Mouse (Mus musculus): ENCODE data around the gene Sema4g. TPM values are rescaled to one million over a fixed set of nuclear protein-coding genes. Genes with fewer than 3 reads are reported as not detected.

Gene Sema4g
- total RNA-seq, 1 experiment from 2014 or later, result 2.2 TPM

DNA sequence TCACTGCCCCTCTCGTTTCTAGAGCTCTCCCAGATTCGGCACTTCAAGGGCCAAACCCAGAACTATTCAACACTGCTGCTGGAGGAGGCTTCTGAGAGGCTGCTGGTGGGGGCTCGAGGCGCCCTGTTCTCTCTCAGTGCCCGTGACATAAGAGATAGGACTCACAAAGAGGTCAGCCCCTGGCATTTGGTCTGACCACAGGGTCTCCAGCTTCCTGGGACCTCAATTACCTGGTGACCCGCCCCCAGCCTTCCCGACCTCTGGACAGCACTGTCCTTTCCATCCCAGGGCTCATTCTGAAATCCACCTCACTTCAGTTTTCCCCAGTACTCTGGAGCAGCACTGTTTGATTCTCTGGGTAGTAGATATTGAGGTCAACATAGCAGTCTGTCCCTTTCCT lies 3.8 kb downstream of the Sema4g start:
- no peak for ATAC-seq (replicated peaks in 1 of 2; ENCODE audit: insufficient read depth in 1 of 2, low FRiP score in 2 of 2, low TSS enrichment in 1 of 2, low read depth in 1 of 2, poor library complexity in 2 of 2, severe bottlenecking in 2 of 2)

DNA sequence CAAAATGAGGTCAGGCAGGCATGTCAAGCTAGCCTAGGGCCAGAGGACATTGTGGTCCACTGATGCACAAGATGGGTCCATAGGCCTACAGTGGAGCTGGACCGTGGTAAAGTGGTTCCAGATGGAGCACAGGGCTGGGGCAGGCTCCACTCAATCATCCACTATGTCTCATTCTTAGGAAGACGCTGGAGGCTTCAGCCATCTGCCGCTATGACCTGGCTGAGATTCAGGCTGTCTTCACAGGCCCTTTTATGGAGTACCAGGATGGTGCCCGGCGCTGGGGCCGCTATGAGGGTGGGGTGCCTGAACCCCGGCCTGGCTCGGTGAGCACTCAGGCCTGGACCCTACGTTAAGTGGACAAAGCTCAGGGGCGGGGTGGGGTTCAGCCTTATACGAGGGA lies 8.9 kb downstream of the Sema4g start:
- ATAC-seq (replicated peaks in 1 of 2; ENCODE audit: insufficient read depth in 1 of 2, low FRiP score in 2 of 2, low TSS enrichment in 1 of 2, low read depth in 1 of 2, poor library complexity in 2 of 2, severe bottlenecking in 2 of 2), result no peak

DNA sequence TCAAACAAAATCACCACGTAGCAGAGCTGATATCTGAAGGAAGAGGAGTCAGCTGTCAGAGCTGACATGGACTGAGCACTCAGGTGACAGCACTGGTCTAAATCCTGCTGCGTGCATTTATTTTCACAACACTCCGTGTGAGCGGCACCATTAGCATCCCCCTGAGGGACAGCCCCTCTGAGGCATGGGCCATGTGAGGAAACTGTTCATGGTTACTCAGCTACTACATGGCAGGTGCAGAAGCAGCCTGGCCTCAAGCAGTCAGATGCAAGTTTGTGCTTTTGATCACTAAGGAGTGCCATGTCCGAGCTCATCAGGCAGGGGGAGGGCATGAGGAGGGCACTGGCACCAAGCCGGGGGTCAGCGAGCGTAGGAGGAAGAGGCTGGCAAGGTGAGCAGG lies 10.7 kb downstream of the Sema4g start:
- no peak for ATAC-seq (replicated peaks in 1 of 2; ENCODE audit: insufficient read depth in 1 of 2, low FRiP score in 2 of 2, low TSS enrichment in 1 of 2, low read depth in 1 of 2, poor library complexity in 2 of 2, severe bottlenecking in 2 of 2)

DNA sequence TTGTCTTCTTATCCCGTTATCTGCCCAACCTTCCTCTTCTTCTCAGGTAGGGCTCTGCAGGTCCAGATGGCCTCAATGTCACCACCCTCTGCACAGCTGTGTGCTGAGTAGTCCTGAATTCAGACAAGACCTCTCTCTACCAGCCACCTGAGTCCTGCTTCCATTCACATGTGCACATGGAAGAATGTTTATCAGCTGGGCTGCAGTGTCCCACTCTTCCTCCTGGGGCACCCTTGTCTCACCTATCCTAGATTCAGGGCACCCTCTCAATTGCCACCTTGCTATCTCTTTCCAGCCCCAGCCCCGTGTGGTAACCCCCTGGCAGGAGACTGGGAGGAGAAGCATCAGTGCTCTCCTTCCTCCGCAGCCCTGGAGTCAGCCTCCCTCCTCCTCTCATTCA lies 13.4 kb downstream of the Sema4g start:
- ATAC-seq (replicated peaks in 1 of 2; ENCODE audit: insufficient read depth in 1 of 2, low FRiP score in 2 of 2, low TSS enrichment in 1 of 2, low read depth in 1 of 2, poor library complexity in 2 of 2, severe bottlenecking in 2 of 2), result no peak

DNA sequence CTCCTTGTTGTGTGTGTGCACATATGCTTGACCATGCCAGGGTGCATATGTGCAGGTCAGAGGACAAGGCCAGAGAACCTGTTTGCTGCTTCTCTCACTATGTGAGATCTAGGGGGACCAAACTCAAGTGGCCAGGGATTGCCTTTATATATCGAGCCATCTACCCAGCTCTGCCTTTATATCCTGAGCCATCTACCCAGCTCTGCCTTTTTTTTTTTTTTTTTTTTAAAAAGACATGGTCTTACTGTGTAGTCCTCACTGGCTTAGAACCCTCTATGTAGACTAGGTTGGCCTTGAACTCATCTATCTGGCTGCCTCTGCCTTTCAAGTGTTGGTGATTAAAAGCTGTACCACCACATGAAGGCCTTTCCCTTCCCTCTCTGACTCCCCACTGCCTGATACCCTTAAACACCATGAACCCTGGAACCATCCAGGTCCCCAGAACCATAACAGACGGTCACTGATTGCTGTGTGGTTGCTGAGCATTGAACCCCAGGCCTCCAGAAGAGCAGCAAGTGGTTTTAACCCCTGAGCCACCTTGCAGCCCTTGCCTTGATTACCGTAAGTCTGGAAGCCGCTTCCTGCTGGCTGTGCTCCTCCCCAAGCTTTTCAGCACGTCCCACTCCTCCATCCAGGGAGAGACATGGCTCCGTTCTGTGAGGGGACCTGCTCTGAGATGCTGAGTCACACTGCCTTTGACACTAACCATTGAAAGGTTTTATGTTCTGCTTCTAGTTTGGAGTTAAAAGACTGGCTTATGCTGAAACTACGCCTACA lies 15.0 kb downstream of the Sema4g start:
- ATAC-seq (replicated peaks in 1 of 2; ENCODE audit: insufficient read depth in 1 of 2, low FRiP score in 2 of 2, low TSS enrichment in 1 of 2, low read depth in 1 of 2, poor library complexity in 2 of 2, severe bottlenecking in 2 of 2), result no peak

DNA sequence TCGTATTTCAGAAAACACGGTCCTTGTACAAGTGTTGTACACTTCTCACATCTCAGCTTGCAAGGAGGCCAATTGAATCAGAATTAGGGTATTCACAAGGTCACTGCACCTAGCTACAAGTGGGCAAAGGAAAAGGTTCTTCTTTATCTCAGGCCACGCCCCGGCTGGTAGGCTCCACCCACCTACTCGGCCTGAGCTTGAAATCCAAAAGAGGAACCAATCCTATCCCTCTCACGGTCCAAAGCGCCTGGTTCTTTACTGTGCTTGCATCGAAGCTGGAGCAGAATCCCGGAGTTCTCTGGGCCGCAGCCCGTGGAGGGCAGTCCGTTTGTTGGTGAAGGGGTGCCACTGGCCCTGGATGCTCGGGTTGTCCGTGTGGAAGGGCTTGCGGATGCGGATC lies 16.5 kb downstream of the Sema4g start, which contains the start of gene Twnk:
Gene Twnk, plus strand, starts transcription at position 220 of the 400 bp plus-strand sequence.
- ATAC-seq (replicated peaks in 1 of 2; ENCODE audit: insufficient read depth in 1 of 2, low FRiP score in 2 of 2, low TSS enrichment in 1 of 2, low read depth in 1 of 2, poor library complexity in 2 of 2, severe bottlenecking in 2 of 2), result peak; percentile 73 to 76

DNA sequence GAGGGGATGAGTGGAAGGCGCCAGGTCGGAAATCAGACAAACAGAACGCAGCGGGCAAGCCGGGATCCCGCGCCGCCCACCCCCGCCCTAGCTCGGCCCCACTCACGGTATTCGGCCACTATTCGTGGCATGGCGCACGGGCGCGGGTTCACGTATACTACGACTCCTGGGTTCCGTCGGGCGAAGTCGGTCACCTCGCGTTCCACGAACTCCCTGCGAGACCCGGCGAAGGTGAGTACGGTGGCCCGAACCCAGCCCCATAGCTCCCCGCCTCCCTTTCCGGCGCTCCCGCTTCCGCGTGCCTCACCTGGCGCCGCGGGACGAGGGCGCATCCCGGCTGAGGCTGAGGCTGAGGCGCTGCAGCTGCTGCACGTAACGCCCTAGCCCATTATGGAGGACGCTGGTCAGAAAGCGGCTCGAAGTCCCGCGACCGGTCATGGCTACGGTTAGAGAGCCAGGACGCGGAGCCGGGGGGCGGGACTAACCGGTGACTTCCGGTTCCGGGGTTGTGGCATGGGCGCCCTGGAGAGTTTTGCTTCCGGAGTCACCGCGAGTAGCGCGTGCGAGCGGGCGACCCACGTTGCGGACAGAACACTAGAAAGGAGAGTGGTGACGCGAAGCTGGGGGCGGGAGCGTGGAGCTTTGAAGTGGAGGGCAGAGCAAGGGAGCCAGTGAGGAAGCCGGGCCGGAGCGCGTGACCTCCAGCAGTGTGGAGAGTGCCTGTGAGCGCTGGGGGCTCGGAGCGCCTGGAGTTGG lies 17.2 kb downstream of the Sema4g start, which contains the start of gene Mrpl43:
Gene Mrpl43, minus strand, starts transcription at position 486 of the 756 bp plus-strand sequence.
- peak; percentile 90 for ATAC-seq (replicated peaks in 1 of 2; ENCODE audit: insufficient read depth in 1 of 2, low FRiP score in 2 of 2, low TSS enrichment in 1 of 2, low read depth in 1 of 2, poor library complexity in 2 of 2, severe bottlenecking in 2 of 2)

DNA sequence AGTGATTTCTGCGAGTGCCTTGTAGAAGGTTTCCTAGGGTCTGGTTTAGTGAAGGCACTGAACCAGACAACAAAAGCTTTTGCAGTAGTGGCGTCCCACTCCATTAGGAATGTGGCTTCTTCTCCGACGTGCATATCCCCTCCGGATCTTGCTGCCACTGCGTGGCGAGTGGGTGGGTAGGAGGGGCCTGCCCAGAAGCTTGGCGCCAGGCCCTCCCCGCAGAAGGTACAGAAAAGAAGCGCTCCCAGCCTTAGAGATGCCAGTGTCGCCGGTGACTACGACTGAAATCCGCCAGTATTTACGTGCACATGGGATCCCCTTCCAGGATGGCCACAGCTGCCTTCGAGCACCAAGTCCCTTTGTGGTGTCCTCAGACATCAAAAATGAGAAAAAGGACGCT lies 18.1 kb downstream of the Sema4g start:
- no peak for ATAC-seq (replicated peaks in 1 of 2; ENCODE audit: insufficient read depth in 1 of 2, low FRiP score in 2 of 2, low TSS enrichment in 1 of 2, low read depth in 1 of 2, poor library complexity in 2 of 2, severe bottlenecking in 2 of 2)

DNA sequence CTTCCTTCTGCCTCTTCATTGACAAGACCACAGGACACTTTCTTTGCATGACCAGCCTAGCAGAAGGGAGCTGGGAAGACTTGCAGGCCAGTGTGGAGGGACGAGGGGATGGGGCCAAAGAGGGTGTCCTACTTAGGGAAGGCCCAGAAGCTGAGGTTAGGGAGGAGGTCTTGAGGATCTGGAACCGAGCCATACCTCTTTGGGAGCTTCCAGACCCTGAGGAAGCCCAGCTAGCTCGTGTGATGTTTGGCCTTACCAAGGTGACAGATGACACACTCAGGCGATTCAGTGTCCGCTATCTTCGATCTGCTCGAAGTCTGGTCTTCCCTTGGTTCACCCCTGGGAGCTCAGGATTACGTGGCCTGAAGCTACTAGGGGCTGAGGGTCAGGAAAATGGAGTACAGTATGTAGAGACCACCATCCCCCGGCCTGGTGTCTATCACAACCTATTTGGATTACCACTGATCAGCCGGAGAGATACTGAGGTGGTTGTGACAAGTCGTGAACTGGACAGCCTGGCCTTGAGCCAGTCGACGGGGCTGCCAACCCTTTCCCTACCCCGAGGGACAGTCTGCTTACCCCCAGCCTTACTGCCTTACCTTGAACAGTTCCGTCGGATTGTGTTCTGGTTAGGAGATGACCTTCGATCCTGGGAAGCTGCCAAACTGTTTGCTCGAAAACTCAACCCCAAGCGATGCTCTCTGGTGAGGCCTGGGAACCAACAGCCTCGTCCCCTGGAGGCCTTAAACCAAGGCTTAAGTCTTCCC lies 18.7 kb downstream of the Sema4g start:
- ATAC-seq (replicated peaks in 1 of 2; ENCODE audit: insufficient read depth in 1 of 2, low FRiP score in 2 of 2, low TSS enrichment in 1 of 2, low read depth in 1 of 2, poor library complexity in 2 of 2, severe bottlenecking in 2 of 2), result no peak

DNA sequence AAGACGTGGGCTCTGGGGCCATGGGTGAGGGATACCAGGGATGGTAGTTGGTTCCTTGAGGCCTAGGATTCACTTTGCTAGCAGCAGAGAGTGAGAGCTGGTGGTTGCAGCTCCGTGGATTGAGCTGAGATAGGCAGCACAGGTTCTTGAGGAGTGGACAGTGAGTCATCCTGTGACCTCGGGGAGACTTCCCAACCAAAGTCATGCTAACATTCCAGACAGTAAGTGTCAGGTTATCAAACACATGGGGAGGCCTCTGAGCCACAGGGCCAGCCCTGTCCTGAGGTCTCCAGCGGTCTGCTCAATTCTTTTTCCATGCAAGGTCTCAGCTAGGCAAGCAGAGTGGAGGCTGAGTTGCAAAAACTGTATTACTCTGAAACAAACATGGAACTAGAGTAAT lies 21.7 kb downstream of the Sema4g start:
- ATAC-seq (replicated peaks in 1 of 2; ENCODE audit: insufficient read depth in 1 of 2, low FRiP score in 2 of 2, low TSS enrichment in 1 of 2, low read depth in 1 of 2, poor library complexity in 2 of 2, severe bottlenecking in 2 of 2), result no peak

DNA sequence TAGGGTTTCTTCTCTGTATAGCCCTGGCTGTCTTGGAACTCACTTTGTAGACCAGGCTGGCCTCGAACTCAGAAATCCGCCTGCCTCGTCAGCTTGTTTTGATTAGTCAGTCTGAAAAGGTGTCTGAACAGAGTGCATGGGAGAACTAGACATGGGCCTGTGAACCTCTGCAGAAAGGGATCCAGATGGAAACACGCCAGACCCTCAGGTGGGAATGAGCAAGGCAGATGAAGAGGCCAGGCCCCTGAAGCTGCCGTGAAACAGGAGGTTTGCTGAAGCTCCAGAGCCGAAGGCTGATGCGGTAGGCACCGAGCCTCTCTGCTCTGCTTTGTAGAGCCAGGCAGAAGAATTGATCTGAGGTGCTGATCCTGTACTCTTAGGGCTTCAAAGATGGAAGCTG lies 23.3 kb downstream of the Sema4g start:
- ATAC-seq (replicated peaks in 1 of 2; ENCODE audit: insufficient read depth in 1 of 2, low FRiP score in 2 of 2, low TSS enrichment in 1 of 2, low read depth in 1 of 2, poor library complexity in 2 of 2, severe bottlenecking in 2 of 2), result no peak

DNA sequence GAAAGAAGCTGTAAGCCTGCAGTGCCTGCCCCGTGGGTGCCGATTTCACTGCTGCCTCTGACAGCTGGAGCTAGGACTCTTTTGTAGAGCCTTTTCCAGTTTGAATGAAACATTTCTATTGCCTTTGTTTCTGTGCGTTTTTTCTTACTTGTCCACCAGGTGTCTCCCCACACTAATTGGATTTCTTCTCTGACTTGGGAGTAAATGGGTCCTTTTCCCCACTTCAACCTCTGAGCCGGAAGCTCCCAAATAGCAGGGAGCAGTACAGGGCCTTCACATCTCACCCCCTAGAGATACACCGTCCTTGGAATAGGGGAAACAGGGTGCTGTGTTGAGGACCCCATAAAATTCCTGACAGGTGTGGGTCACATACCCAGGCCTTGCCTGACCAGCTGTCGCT lies 23.7 kb downstream of the Sema4g start:
- no peak for ATAC-seq (replicated peaks in 1 of 2; ENCODE audit: insufficient read depth in 1 of 2, low FRiP score in 2 of 2, low TSS enrichment in 1 of 2, low read depth in 1 of 2, poor library complexity in 2 of 2, severe bottlenecking in 2 of 2)

DNA sequence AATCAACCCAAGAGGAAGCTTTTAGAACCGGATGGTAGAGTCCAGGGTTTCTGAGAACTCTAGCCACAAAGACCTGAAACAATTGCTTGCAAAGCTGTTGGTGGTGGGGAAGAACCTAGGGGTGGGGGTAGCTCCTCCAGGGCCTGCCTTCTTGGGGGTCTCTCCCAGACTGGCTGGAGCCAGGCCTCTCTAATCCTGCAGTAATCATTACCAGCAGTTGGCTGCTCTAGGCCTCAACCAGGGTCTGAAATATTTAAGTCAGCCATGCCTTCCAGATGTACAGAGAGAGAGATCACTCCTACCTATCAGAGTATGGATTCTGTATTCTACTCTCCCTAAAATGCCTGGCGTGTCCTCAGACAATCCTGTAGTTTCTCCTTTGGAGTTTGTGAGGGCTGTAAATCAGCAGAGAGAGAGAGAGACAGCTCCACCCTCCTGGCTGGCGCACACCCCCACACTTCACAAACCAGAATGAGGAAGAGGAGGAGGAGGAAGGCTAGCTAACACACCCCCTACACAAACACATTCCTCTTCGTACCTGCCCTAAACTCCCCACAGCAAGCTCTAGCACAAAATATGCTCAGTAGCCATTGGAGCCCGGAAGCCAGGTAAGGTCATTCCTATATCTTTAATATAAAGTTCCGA lies 24.8 kb downstream of the Sema4g start:
- ATAC-seq (replicated peaks in 1 of 2; ENCODE audit: insufficient read depth in 1 of 2, low FRiP score in 2 of 2, low TSS enrichment in 1 of 2, low read depth in 1 of 2, poor library complexity in 2 of 2, severe bottlenecking in 2 of 2), result no peak

DNA sequence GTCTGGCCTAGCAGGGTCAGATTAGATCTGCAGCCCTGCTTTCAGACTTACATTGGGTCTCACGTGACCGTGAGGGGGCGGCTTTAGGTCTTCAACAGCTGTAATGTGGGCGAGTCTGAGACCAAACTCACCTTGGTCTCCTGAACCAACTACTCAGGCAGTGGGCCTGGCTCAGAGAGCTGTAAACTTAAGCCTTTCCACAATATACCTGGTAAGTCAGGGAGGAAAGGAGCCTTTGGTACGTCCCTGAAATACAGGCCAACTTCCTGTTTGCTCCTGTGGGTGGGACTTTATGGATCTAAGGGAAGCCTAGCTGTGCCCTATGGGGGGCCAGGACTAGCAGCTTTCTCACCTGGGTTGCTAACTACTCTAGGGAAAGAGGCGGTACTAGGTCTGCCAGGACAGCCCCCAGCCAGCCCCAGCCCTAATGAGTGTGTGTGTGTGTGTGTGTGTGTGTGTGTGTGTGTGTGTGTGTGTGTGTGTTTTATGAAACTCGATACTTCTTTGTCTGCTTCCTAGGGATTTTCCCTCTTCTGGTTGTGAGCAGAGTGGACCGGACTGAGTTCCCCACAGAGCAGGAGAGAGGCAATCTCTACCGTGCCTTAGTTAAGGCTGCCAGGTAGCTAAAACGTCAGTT lies 25.6 kb downstream of the Sema4g start, which contains the start of gene Lzts2:
Gene Lzts2, plus strand, starts transcription at position 80 of the 637 bp plus-strand sequence.
- ATAC-seq (replicated peaks in 1 of 2; ENCODE audit: insufficient read depth in 1 of 2, low FRiP score in 2 of 2, low TSS enrichment in 1 of 2, low read depth in 1 of 2, poor library complexity in 2 of 2, severe bottlenecking in 2 of 2), result no peak

DNA sequence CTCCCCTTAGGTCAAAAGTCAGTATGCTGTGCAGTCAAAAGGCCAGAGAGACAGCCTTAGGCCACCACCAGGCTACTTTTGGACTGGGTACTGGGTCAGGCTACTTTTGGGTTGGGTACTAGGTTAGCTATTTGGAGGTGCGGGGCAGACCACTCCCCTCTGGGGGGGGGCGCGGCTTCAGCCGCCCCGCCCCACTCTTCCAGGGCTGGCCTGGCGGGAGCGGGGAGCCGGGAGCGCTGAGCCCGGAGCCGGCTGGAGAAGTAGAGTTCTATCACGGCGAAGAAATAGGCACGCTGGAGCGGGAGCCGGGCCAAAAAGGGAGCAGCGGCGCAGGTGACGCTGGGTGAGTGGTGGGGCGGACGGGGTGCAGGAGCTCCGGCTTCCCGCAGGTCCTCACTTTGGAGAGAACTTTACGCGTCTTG lies 26.1 kb downstream of the Sema4g start:
- no peak for ATAC-seq (replicated peaks in 1 of 2; ENCODE audit: insufficient read depth in 1 of 2, low FRiP score in 2 of 2, low TSS enrichment in 1 of 2, low read depth in 1 of 2, poor library complexity in 2 of 2, severe bottlenecking in 2 of 2)

DNA sequence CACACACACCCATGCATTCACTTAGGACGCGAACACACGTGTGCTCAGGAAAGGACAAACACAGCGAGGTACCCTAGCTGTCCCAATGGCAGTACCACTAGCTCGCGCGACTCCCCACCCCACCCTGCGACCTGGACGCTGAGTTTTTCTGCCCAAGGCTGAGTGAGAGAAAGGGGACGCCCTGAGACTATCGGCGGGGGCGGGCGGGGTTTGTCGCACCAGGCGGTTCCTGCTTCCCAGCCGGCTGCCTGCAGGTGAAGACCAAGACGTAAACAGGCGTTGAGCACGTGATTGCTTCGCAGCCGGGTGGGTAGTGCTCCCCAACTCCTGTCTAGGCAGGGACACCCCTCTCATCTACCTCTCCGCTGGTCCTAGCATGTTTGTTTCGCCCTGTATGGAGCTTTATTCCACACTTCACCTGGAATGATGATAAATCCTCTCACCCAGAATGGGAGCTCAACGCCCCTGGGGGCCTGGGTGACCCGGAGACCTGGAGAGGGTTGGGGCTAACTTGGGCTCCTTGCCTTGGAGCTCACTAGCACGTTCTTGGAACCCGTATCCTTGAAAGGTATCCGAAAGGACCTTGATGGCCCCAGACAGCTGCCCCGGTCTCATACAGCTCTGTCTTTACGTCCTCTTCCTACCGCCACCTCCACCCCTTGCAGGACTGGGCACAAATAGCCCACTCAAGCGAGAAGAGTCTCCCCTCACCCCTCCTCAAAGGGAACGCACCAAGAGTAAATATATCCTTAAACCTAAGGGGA lies 26.8 kb downstream of the Sema4g start:
- peak; percentile 18 to 22; a peak in 3 of 4 replicates for ATAC-seq (replicated peaks in 1 of 2; ENCODE audit: insufficient read depth in 1 of 2, low FRiP score in 2 of 2, low TSS enrichment in 1 of 2, low read depth in 1 of 2, poor library complexity in 2 of 2, severe bottlenecking in 2 of 2)

Data from hematopoietic stem cell, adult 5-6 weeks (primary cell).